Mouse (Mus musculus) bone marrow macrophage, adult 2 months (primary cell): Measurements from ENCODE around the gene Slc28a2.
"Not testable (repeated sequence)": the region's sequence is repeated elsewhere in the genome, so short reads cannot be mapped to it uniquely, and the experiment has no call there.

ENCODE experiments used
- CTCF ChIP-seq: IDR thresholded peaks from 2 replicates; pipeline ENCODE4 v1.5.1; 2012; ENCODE audit warnings: low read depth, mild to moderate bottlenecking, low read length, moderate library complexity
- POLR2A ChIP-seq: IDR thresholded peaks from 2 replicates; pipeline ENCODE4 v1.6.1; 2012; ENCODE audit warnings: mild to moderate bottlenecking, low read depth, low read length, borderline replicate concordance

DNA sequence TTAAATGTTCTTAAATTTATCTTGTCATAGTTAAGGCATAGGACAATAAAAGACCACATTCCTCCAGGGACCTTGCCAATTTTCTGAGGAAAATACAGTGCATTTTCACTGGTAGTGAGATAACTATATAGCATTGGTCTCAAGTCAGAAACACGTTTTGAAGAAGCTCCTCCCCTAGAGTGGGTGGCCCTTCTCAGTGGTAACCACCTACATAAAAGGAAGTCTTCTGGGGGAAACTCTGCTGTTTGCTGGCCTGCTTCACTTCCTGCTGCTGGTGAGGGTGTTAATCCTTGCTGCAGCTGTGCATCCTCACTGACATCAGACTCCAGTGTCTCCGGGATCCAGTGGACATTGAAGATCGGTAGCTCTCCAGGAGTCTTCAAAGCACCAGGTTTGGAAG is 14.2 kb downstream of the Slc28a2 start:
- TF ChIP-seq POLR2A, CTCF: not testable (repeated sequence)
